Mouse (Mus musculus): ENCODE measurements around the gene Rhot1. TPM values are rescaled to one million over a fixed set of nuclear protein-coding genes. Genes with fewer than 3 reads are reported as not detected.

Rhot1 gene
- polyA plus RNA-seq, 1 experiment from 2014 or later = 48.1 TPM

DNA sequence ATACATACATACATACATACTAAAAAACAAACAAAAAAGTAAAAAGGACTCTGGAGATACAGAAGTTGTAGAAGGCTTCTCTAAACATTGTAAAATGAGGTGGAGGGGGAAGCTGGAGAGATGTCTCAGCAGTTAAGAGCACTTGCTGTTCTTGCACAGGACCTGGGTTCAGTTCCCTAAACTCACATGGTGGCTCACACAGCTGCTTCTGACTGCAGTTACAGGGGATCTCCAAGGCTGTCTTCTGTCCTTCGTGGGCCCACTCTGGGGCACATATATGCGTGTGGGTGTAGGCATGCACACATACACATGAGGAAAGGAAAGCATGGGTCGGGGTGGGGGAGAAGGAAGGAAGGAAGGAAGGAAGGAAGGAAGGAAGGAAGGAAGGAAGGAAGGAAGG is 39.2 kb upstream of the Rhot1 start:
- H3K36me3 ChIP-seq (ENCODE audit: insufficient read depth, low read length) = no peaks in the 10 kb centered on the region
- DNase-seq (ENCODE audit: low spot score) (no peak), ATAC-seq (replicated peaks; ENCODE audit: low FRiP score, low read depth) (no peak)
- no peaks in the 10 kb centered on the region for H3K27me3 ChIP-seq (ENCODE audit: insufficient read depth, low read length)
- WGBS = 81% methylated on average over 3 of the region's 3 CpGs
- no peak overlapping the region for H3K4me2 ChIP-seq (ENCODE audit: low read length)
- H3K9me3 ChIP-seq (replicated peaks; ENCODE audit: low read length) = no peaks in the 10 kb centered on the region
- H3K4me1 ChIP-seq (replicated peaks; ENCODE audit: insufficient read depth, low read length) = no peaks in the 10 kb centered on the region
- TF ChIP-seq CTCF (IDR thresholded peaks at IDR 0.05; ENCODE audit: low read depth) = no peak
- no peak overlapping the region for H3K4me3 ChIP-seq (replicated peaks; ENCODE audit: low read depth, low read length)
- no peak overlapping the region for H3K27ac ChIP-seq
- H3K9ac ChIP-seq (ENCODE audit: low read depth, low read length) = no peak overlapping the region

- H3K4me1 ChIP-seq (replicated peaks; ENCODE audit: insufficient read depth, low read length) = no peaks in the 10 kb centered on the region
- no peak overlapping the region for H3K27ac ChIP-seq
- H3K4me3 ChIP-seq (replicated peaks; ENCODE audit: low read depth, low read length) = no peak overlapping the region
- WGBS = 59% methylated on average over 5 of the region's 5 CpGs
- ATAC-seq (replicated peaks; ENCODE audit: low FRiP score, low read depth) = no peak
- no peaks in the 10 kb centered on the region for H3K9me3 ChIP-seq (replicated peaks; ENCODE audit: low read length)
- H3K9ac ChIP-seq (ENCODE audit: low read depth, low read length) = no peak overlapping the region
- no peak for TF ChIP-seq CTCF (IDR thresholded peaks at IDR 0.05; ENCODE audit: low read depth)
- H3K4me2 ChIP-seq (ENCODE audit: low read length) = no peak overlapping the region
- H3K27me3 ChIP-seq (ENCODE audit: insufficient read depth, low read length) = no peaks in the 10 kb centered on the region
- H3K36me3 ChIP-seq (ENCODE audit: insufficient read depth, low read length) = no peaks in the 10 kb centered on the region
- no peak for DNase-seq (ENCODE audit: low spot score)
Measured at GRCm38 (mm10) chr11:80170351-80170750, 38.5 kb upstream of the Rhot1 start.

DNA sequence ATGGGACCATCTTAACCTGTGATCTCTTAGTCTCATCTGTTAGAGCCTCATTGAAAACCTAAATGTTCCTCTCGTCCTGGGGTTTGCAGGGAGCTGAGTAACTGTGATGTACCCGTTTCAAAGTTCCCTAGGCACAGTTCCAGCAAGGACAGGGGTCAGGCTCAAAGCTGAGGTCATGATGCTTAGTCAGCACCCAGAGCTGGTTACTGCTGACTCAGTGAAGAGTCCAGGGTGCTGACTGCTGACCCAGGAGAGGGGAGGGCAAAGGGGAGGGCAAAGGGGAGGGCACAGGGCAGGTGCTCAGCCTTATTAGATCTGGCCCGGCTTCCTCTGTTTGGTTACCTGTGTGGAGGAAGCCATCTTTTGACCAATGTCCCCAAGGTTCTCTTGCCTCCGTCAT is 36.9 kb upstream of the Rhot1 start:
- Histone ChIP-seq H3K9me3 (replicated peaks; ENCODE audit: low read length) (no peaks in the 10 kb centered on the region), H3K27ac (no peak overlapping the region), H3K4me2 (ENCODE audit: low read length) (no peak overlapping the region), H3K27me3 (ENCODE audit: insufficient read depth, low read length) (no peaks in the 10 kb centered on the region), H3K4me1 (replicated peaks; ENCODE audit: insufficient read depth, low read length) (no peaks in the 10 kb centered on the region), H3K36me3 (ENCODE audit: insufficient read depth, low read length) (no peaks in the 10 kb centered on the region), H3K9ac (ENCODE audit: low read depth, low read length) (no peak overlapping the region), H3K4me3 (replicated peaks; ENCODE audit: low read depth, low read length) (no peak overlapping the region)
- WGBS = 65% methylated on average over 4 of the region's 4 CpGs
- peak; percentile 80 for ATAC-seq (replicated peaks; ENCODE audit: low FRiP score, low read depth)
- no peak for TF ChIP-seq CTCF (IDR thresholded peaks at IDR 0.05; ENCODE audit: low read depth)
- no peak for DNase-seq (ENCODE audit: low spot score)

GRCm38 (mm10) chr11:80173963-80174670 is 34.7 kb upstream of the Rhot1 start:
- DNase-seq (ENCODE audit: low spot score) = no peak
- no peak for ATAC-seq (replicated peaks; ENCODE audit: low FRiP score, low read depth)
- no peaks in the 10 kb centered on the region for H3K9me3 ChIP-seq (replicated peaks; ENCODE audit: low read length)
- no peaks in the 10 kb centered on the region for H3K4me1 ChIP-seq (replicated peaks; ENCODE audit: insufficient read depth, low read length)
- 75% methylated on average over 11 of the region's 11 CpGs for WGBS
- no peaks in the 10 kb centered on the region for H3K27me3 ChIP-seq (ENCODE audit: insufficient read depth, low read length)
- no peak overlapping the region for H3K4me3 ChIP-seq (replicated peaks; ENCODE audit: low read depth, low read length)
- H3K4me2 ChIP-seq (ENCODE audit: low read length) = no peak overlapping the region
- H3K36me3 ChIP-seq (ENCODE audit: insufficient read depth, low read length) = no peaks in the 10 kb centered on the region
- H3K9ac ChIP-seq (ENCODE audit: low read depth, low read length) = no peak overlapping the region
- no peak for TF ChIP-seq CTCF (IDR thresholded peaks at IDR 0.05; ENCODE audit: low read depth)
- H3K27ac ChIP-seq = no peak overlapping the region

- Histone ChIP-seq H3K4me3 (replicated peaks; ENCODE audit: low read depth, low read length) (no peak overlapping the region), H3K27ac (no peak overlapping the region), H3K4me1 (replicated peaks; ENCODE audit: insufficient read depth, low read length) (no peaks in the 10 kb centered on the region), H3K9me3 (replicated peaks; ENCODE audit: low read length) (no peaks in the 10 kb centered on the region), H3K4me2 (ENCODE audit: low read length) (no peak overlapping the region), H3K9ac (ENCODE audit: low read depth, low read length) (no peak overlapping the region), H3K36me3 (ENCODE audit: insufficient read depth, low read length) (no peaks in the 10 kb centered on the region), H3K27me3 (ENCODE audit: insufficient read depth, low read length) (no peaks in the 10 kb centered on the region)
- no peak for TF ChIP-seq CTCF (IDR thresholded peaks at IDR 0.05; ENCODE audit: low read depth)
- DNase-seq (ENCODE audit: low spot score) (peak; percentile 41), ATAC-seq (replicated peaks; ENCODE audit: low FRiP score, low read depth) (0 out of 2 replicates have a peak, but pooled peaks have one; percentile 10)
- WGBS = 76% methylated on average over 11 of the region's 11 CpGs
Measured at GRCm38 (mm10) chr11:80176911-80177895, 31.6 kb upstream of the Rhot1 start.

DNA sequence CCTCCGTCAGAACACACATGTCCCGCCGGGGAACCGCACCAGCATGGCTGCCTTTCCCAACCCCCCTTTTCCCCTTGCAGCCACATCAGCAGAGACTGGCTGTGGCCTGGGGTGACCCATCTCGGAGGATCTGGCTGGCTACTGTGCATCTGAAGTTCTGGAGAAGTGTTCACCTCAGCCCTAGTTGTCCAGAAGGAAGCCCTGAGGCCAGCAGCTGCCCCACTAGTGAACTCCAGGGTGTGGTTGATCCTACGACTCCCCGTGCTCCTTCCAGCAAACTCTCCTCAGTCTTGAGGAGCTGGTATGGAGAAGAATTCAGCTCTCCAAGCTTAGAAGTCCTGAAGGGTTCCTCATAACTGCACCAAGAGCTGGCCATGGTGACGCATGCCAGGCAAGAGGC is 30.5 kb upstream of the Rhot1 start:
- H3K4me1 ChIP-seq (replicated peaks; ENCODE audit: insufficient read depth, low read length) = no peaks in the 10 kb centered on the region
- ATAC-seq (replicated peaks; ENCODE audit: low FRiP score, low read depth) (no peak), DNase-seq (ENCODE audit: low spot score) (no peak)
- H3K27me3 ChIP-seq (ENCODE audit: insufficient read depth, low read length) = no peaks in the 10 kb centered on the region
- 83% methylated on average over 8 of the region's 8 CpGs for WGBS
- H3K4me2 ChIP-seq (ENCODE audit: low read length) = no peak overlapping the region
- H3K27ac ChIP-seq = no peak overlapping the region
- H3K9ac ChIP-seq (ENCODE audit: low read depth, low read length) = no peak overlapping the region
- no peak overlapping the region for H3K4me3 ChIP-seq (replicated peaks; ENCODE audit: low read depth, low read length)
- no peaks in the 10 kb centered on the region for H3K9me3 ChIP-seq (replicated peaks; ENCODE audit: low read length)
- TF ChIP-seq CTCF (IDR thresholded peaks at IDR 0.05; ENCODE audit: low read depth) = no peak
- H3K36me3 ChIP-seq (ENCODE audit: insufficient read depth, low read length) = no peaks in the 10 kb centered on the region

Data from kidney, postnatal 0 days (tissue).